Mouse (Mus musculus) spleen, postnatal 14 days (tissue): ENCODE results near the gene Ifrd2.

Experiments
- DNase-seq, 2 experiments: peaks; one replicate each; pipeline ENCODE4 v3.0.0; 2021 to 2022; ENCODE audit warnings: low spot score in 2 of 2

Gene Ifrd2

DNA sequence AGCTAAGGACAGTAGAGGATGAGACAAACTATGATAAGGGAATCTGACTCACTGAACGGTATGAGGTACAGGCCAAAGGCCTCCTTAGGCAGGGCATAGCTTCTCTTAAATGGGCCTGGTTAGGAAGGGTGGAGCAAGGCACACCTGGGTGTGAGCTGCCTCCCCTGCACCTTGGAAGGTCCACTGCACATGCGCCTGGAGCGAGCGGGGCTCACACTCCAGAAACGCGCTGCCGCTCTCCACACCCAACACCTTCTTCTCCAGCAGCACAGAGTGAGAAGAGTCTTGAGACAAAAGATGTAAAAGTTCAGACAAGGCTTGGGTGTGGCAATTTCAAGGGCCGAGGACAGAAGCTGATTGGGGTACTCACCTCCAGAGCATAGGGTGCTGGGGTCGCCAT, 12.0 kb downstream of the Ifrd2 start:
- no peak for DNase-seq

DNA sequence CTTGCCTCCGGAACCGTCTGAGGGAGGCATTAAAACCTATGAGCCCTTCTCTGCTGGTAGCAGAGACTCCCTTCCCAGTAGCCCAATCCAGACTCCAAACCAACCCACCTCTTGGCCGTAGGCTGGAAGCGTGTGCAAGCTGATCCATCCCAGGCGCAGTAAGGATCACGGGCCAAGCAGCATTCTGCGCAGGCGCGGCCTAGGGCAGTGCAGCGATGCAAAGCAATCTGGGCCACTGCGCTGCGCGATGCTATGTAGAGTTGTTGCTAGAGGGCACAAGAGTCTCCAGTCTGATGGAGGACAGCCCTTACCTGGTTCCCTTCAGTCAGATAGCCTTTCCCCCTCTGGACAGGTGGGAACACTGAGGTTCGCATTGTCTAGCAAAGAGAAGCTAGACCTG, 12.4 kb downstream of the Ifrd2 start:
- DNase-seq, result no peak

- DNase-seq, result no peak
Observed at GRCm38 (mm10) chr9:107600745-107601144, 13.3 kb downstream of the Ifrd2 start.

GRCm38 (mm10) chr9:107601275-107601674, 13.8 kb downstream of the Ifrd2 start:
- DNase-seq, result no peak

DNA sequence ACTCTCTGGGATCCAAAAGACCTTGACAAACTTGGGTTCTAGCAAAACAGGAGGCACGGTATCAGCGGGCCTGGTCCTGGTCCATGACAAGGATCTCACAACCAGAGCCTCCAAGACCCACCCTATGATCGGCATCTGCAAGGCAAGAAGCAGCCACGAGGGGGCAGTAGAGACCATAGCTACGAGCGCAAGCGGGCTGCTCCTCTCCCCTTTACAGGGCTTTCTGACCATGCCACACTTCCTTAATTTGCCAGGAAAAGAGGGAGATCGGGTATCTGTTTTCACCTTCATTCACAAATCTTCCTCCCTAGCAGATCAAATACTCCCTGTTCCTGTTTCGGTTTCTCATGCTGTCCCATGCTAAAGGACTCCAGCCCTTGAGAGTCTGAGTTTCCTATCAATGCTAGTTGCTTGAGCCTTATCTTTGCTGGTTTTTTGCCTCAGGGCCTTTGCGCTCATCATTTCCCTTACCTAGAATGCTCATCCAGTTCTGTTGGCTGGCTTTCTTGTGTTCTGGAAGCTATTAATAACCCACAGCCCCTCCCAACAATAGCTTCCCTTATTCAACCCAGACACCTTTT, 14.7 kb downstream of the Ifrd2 start:
- DNase-seq, result peak; percentile 86 to 93

GRCm38 (mm10) chr9:107603251-107603650, 15.8 kb downstream of the Ifrd2 start:
- DNase-seq, result no peak

- DNase-seq, result no peak
Observed at GRCm38 (mm10) chr9:107605041-107605661, 17.7 kb downstream of the Ifrd2 start.

- no peak for DNase-seq
Observed at GRCm38 (mm10) chr9:107606591-107606990, 19.1 kb downstream of the Ifrd2 start.

DNA sequence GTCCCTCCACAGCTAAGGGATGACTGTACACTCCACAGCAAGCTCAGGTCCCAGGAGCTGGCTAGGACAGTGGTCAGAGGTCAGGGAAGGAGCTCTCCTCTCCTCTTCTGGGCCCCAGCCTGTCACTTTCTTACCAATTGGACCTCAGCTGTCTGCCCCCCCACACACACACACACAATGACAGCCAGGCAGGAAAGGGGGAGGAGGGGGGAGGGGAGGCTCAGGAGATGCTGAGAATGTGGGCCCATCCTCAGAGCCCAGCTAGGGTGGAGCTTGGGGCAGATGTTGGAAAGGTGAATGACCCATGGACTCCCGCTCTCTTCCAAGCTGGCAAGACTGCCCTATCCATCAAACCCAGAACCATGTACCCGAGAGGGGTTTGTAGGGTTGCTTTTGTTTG, 19.6 kb downstream of the Ifrd2 start:
- no peak for DNase-seq

DNA sequence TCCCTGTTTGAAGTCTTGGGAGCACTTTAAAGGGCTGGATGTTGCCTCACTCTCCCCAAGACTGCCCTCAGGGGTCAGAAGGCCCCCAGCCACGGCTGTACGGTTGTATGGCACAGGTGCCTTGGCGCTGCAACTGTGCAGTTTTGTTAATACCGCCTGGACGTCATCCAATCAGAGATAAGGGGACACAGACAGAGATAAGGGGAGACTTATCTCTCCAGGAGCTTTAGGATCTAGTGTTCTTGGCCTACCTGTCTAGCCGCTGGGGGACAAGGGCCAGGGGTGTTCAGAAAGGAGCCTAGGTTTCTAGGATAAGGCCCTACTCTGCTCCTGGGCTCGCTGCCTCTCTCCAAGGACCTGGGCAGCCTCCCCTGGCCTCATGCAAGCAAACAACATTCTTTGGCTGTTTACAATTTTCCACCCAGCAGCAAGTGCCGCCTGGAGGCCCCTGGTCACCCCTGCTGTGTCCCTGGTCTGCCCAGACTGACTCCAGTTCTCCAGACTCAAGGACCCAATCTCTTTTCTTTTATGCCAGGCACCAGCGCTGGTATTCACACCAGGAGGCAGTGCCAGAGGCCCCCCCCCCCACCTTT, 20.3 kb downstream of the Ifrd2 start:
- DNase-seq, result no peak

- no peak for DNase-seq
Observed at GRCm38 (mm10) chr9:107608741-107609432, 21.4 kb downstream of the Ifrd2 start, which contains the start of gene Sema3b. Gene Sema3b, minus strand, starts transcription at chr9:107609229.

DNA sequence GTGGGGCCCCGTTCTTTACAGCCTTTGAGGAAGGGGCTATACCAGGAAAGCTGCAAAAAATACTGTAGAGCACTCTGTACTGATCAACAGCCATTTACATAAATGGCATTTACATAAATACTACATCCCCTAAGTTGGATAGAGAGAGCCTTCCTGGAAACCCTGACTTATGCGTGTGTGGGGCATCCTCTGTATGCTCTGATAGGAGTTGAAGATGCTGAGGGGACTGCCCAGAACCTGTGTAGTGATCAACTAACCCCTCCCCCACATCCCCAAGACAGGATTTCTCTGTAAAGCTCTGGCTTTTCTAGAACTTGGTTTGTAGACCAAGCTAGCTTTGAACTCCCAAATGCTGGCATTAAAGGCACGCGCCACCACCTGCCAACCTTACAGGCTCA, 22.0 kb downstream of the Ifrd2 start:
- DNase-seq, result no peak

GRCm38 (mm10) chr9:107611456-107612190, 24.2 kb downstream of the Ifrd2 start:
- no peak for DNase-seq

- peak; percentile 94 to 98 for DNase-seq
Observed at GRCm38 (mm10) chr9:107612191-107612944, 24.9 kb downstream of the Ifrd2 start.

DNA sequence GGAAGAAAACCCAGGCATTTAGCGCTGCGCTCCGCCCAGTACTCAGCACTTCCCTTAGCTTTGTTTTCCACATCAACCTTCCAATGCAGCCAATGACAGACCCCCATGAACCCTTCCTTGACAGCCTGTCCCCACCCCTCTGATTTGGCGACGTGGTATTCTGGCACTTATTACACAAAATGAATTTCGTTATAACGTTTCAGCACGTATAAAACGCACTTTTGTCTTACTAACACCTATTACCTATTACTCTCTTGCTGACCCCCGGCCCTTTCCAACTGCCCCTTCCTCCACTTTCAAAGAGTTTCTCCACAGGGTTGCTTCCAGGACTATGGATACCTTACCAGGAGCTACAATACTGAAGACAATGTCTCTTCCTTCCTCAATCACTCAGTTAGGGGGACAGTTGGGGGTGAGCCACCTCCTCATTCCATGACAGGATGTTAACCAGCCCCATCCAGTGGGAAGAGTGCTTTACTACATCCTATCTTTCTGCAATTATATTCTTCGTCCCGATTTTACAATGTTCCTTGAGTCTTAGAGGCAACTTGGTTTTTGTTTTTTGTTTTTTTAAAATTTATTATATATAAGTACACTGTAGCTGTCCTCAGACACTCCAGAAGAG, 25.6 kb downstream of the Ifrd2 start:
- DNase-seq, result no peak

- no peak for DNase-seq
Observed at GRCm38 (mm10) chr9:107615035-107615434, 27.6 kb downstream of the Ifrd2 start.

GRCm38 (mm10) chr9:107617461-107617860, 30.0 kb downstream of the Ifrd2 start:
- DNase-seq, result no peak

DNA sequence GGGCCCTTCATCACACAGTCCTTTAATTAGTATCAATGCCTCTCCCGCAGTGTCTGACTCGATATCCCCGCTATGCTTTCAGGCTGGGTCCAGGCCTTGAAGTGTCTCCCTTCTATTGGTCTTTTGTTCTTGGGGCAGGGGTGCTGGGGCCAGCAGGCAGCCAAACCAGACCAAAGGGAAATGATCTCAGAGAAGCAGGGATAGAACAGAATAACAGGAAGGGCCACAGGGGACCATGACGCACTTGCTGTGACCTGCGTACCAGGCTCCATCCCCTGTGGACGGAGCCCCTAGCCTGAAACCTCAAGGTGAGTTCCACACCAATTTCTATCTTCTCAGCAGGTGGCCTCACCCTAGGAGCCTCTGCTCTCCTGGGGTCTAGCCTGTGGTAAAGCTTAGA, 30.7 kb downstream of the Ifrd2 start:
- no peak for DNase-seq

- DNase-seq, result no peak
Observed at GRCm38 (mm10) chr9:107618778-107619545, 31.5 kb downstream of the Ifrd2 start.

- no peak for DNase-seq
Observed at GRCm38 (mm10) chr9:107619546-107619879, 32.1 kb downstream of the Ifrd2 start.
